Comparison of ENCODE assay signal across 28 mouse cellular contexts in genomic region chr4:134577281-134577680, GRCm38 (mm10).
"Had no signal": no experiment of that assay in that cellular context is flagged by ENCODE, and none has a peak within 500 bp of the region (broad histone marks: within the 10 kb centered on the region; RNA-seq: fewer than 3 reads in every experiment).

No protein-coding gene starts in this region.

- H3K4me3 ChIP-seq: limb, embryonic 10.5 days; limb, embryonic 12.5 days; limb, embryonic 13.5 days; limb, embryonic 15.5 days; liver, embryonic 12.5 days; liver, embryonic 13.5 days; liver, embryonic 15.5 days; lung, embryonic 15.5 days; megakaryocyte, embryonic 14.5 days; midbrain, embryonic 10.5 days; midbrain, embryonic 12.5 days; midbrain, embryonic 13.5 days; midbrain, embryonic 15.5 days; myocyte; neural tube, embryonic 12.5 days had no signal

- H3K4me1 ChIP-seq: megakaryocyte, embryonic 14.5 days had no signal

- DNase-seq: left cerebral cortex, postnatal 4 days; liver; liver, embryonic 13.5 days; liver, postnatal 0 days; lung, adult 18-20 months; lung, adult 2 months; lung, embryonic 14.5 days; lung, postnatal 10 days; lung, postnatal 14 days; lung, postnatal 36 days; lung, postnatal 4 days; midbrain, embryonic 14.5 days had no signal

- H3K27ac ChIP-seq: limb, embryonic 10.5 days; limb, embryonic 12.5 days; limb, embryonic 13.5 days; limb, embryonic 15.5 days; liver, embryonic 12.5 days; liver, embryonic 13.5 days; liver, embryonic 14.5 days; liver, embryonic 15.5 days; lung, embryonic 15.5 days; macrophage; midbrain, embryonic 10.5 days; midbrain, embryonic 12.5 days; midbrain, embryonic 13.5 days; midbrain, embryonic 15.5 days; neural tube, embryonic 12.5 days had no signal

- H3K9me3 ChIP-seq: limb, embryonic 10.5 days; limb, embryonic 13.5 days; limb, embryonic 15.5 days; liver, embryonic 12.5 days; liver, embryonic 13.5 days; liver, embryonic 15.5 days; lung, embryonic 15.5 days; midbrain, embryonic 10.5 days; midbrain, embryonic 12.5 days; midbrain, embryonic 13.5 days; midbrain, embryonic 15.5 days; neural tube, embryonic 12.5 days had no signal

- H3K27me3 ChIP-seq: limb, embryonic 12.5 days; limb, embryonic 15.5 days; liver, embryonic 13.5 days; liver, embryonic 15.5 days; lung, embryonic 15.5 days; midbrain, embryonic 12.5 days; midbrain, embryonic 13.5 days; midbrain, embryonic 15.5 days had no signal

- H3K36me3 ChIP-seq: limb, embryonic 10.5 days; limb, embryonic 12.5 days; limb, embryonic 13.5 days; limb, embryonic 15.5 days; liver, embryonic 15.5 days; lung, embryonic 15.5 days; midbrain, embryonic 12.5 days; midbrain, embryonic 15.5 days; neural tube, embryonic 12.5 days had no signal
